Mouse (Mus musculus) regulatory T cell (primary cell): ENCODE data around the gene Gabrd.

Experiments
- in situ Hi-C: fragments of 300-600 bp; cut with MboI, MseI; formaldehyde crosslinking; loops from one replicate; pipeline ENCODE4 v1.15.1; 2025; ENCODE audit warnings: high pct_unique_total_duplicates

The Gabrd gene

DNA sequence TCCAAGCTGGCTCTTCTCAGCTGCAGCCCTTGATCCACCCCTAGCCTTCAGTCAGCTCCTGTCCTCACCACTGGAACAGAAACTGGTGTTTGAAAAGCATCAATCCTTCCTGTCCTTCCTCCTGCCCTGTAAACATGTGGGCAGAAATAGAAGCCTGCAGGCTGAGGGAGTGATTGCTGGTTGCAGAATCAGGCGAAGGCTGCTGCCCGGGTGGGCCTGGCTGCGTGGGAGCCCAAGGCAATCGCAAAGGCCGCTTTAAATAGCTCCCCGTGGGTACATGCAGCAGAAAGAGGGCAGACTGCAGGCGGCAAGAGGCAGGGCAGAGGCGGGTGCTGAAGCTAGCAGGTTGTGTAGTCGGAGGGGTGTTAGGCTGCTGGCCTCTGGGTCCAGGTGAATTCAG, 15.2 kb downstream of the Gabrd start:
- in situ Hi-C loops: loop anchor here (5.0 kb wide), 1 partner anchor 85 kb away; the partner anchor contains the start of gene Tmem52

DNA sequence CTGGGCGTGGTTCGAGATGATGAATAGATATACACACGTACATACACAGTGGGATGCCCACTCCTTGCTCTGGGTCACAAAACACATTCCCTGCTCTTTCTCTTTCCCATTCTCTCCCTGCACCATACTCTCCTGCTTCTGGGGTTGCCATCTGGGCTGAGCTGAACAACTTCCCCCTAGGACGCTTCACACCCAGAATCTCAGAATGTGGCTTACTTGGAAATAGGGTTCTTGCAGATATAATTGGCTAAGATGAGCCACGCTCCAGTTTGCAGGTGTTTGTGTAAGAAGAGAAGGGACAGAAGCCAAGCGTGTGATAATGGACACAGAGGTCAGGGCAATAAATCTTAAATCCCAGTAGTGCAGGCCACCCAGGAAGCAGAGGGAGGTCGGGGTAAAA, 15.9 kb downstream of the Gabrd start:
- in situ Hi-C loops: loop anchor here (5.0 kb wide), 1 partner anchor 85 kb away; the partner anchor contains the start of gene Tmem52

DNA sequence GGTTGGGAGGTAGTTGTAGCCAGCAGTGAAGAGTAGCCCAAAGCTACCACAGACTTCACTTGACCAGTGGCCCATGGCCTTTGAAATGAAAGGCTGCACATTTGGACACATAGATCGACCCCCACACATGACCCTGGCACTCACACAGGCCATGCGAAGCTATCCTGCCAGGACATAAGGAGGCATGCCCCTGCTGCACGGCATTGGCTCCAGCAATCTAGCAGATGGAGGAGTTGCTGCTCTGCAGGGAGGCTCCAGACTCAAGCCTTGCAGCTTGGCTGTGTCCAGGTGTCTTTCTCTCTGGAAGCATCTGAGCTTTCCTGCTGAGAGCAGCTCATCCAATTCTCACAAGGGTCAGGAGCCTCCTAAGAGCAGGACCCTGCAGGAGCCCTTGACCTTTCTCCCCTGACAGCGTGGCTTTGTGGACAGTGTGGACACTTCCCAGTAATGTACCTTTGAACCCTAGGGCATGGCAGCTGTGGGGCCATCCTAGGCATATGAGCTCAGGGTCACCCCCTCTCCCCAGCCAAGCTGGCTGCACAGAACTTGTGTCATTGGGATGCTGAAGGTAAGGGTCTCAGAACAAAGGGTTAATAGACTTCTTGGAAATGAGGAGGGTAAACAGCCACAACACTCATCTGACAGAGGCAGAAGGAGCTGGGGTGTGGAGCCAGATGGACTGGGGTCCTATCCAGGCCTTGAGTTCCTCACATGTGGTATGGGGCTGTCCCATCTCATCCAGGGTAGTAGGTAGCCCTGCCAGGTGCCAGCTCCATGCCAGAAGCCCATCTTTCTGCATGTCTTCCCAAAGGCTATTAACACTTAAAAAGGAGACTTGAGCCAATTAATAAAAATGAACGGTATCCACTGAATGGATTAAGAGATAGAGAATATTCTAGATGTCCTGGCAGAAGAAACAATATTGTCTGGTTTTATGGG, 25.8 kb downstream of the Gabrd start:
- in situ Hi-C loops: no loop called here

DNA sequence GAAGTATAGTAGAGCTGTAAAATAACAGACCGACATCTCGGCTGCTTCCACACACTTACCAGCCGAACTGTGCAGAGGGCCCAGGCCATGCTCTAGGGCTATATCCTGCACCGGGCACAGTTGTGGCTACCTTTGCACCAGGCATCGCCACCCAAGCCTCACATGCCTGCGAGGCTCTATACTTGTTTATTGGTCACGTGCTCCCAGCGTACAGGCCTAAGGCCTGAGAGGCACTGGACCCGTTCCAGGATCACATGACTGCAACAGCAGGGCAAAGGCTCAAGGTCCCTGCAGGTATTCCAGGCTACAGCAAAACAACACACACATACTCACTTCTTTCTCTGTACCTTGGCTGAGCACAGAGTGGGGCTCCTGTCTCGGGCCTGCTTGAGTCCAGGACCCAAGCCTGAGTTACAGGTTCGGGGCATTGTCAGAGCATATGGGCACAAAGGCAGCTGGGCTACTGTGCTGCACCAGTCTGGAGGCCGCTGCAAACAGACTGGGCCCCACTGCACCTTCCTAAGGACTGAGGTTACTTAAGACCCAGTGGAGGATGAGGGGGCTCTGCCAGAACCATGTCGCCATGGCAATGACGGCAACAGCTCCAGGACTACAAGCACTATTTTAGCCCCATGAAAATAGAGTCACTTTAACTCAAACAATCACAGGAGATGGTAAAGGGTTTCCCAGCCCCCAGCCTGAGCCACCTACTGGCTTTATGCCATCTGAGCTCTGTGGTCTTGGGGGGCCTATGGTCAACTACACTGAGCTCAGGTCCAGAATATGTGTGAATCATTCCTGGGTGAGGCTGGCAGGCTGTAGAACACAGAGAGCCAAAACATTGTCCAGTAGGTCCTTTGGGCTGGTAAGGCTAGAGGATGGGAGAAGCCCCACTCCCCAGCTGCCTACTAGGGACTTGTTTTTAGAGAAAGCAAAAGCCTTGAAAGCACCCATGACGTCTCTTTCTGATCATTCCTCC, 26.9 kb downstream of the Gabrd start:
- in situ Hi-C loops: no loop called here

DNA sequence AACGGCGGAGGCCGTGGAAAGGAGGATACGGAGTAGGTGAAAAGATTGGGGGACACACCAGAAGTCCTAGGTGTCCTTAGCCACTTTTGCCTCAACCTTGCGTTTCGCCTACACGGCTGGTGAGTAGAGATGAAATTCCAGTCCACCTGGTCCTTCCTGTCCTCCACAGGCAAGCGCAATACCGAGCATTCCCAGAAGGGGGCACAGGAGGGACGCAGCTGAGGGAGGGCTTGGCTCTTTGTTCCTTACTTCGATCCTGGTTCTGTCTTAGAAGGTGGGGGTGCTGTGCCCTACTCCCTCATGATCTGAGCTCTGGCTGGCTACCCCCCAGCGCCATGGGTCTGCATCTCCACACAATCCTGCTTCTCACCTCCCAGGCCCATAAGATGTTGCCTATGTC, 29.2 kb downstream of the Gabrd start:
- in situ Hi-C loops: loop anchor here (5.0 kb wide), 1 partner anchor 209 kb away; no protein-coding TSS in a partner anchor

DNA sequence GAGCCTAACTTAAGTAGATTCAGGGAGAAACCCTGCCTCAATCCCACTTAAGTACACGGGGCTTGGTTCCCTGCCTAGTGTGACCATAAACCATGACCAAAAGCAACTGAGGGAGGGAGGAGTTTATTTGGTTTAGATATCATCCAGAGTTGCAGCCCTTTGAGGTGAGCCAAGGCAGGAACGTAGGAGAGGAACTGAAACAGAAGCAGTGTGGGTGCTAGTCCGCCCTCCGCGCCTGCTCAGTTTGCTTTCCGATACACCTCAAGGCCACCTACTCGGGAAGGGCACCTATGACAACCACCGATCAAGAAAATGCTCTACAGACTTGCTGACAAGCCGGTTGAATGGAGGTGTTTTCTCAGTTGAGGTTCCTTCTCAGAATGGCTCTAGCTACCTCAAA, 30.2 kb downstream of the Gabrd start:
- in situ Hi-C loops: loop anchor here (5.0 kb wide), 1 partner anchor 210 kb away; no protein-coding TSS in a partner anchor

DNA sequence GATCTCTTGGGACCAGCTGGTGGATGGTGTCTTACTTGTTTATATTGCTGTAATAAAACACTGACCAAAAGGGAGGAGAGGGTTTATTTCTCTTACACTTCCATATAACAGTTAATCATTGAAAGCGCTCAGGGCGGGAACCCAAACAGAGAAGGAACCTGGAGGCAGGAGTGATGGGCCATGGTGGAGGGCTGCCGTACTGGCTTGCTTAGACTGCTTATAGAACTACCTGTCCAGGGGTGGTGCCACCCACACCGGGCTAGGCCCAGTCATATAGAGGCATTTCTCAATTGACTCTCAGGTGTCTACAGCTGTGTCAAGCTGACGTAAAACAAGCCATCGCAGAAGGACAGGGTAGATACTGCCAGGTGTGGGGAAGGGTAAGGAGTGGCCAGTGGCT, 31.1 kb downstream of the Gabrd start:
- in situ Hi-C loops: loop anchor here (5.0 kb wide), 1 partner anchor 211 kb away; no protein-coding TSS in a partner anchor

DNA sequence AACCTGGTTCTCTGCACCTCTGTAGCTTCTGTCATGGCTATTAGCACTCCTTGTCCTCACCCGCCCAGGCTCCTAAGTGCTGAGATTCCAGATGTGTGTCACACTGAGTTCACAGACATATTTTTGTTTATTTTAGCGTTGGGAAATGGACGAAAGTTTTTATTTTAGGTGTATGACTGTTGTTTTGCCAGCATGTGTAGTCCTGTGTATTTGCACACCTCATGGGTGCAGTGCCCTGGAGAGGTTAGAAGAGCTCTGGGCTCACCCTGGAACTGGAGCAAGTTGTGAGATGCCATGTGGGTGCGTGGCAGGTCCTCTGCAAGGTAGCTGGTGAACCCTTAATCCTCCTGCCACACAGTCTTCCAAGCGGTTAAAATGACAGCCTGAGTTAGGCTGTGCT, 35.5 kb downstream of the Gabrd start:
- in situ Hi-C loops: no loop called here

DNA sequence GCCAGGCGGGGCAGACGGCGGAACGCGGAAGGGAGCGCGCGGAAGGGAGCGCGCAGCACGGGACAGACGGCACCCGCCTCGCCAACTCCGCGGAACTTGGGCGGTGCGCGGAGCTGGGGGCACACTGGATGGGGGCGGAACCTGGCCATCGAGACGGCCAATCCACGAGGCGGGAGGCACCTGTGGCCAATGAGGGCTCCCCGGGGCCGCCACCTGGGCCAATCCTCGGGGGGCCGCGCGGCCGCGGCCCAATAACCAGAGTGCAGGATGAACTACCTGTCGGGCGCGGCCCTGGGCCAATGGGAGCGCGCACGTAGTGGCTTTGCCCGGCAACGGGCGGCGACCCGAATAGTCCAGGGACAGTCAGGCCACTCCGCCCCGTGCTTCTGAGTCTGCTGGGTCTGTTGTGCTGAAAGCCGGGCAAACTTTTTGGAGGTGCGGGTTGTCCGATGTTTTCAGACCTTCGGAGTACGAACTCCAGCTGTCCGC, 36.6 kb downstream of the Gabrd start, which contains the start of gene Prkcz:
Gene Prkcz, minus strand, starts transcription at position 59 of the 489 bp plus-strand sequence.
- in situ Hi-C loops: no loop called here

DNA sequence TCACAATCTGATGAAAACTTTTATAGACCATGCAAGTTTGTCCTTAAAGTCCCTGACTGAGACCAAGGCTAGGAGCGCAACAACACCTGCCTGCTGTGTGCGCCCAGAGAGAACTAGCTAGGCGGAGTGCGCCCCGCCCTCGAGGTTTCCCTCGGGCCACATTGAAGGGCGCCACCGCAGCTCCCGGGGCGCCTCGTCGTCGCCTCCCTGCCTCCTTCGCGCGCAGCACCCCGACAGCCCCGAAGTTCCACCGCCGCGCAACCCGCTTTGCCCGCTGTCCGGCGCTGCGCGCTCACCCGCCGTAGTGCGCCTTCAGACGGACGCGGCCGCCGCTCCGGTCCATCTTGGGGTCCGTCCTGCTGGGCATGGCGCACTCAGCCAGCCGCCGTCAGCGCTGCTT, 37.1 kb downstream of the Gabrd start:
- in situ Hi-C loops: no loop called here

DNA sequence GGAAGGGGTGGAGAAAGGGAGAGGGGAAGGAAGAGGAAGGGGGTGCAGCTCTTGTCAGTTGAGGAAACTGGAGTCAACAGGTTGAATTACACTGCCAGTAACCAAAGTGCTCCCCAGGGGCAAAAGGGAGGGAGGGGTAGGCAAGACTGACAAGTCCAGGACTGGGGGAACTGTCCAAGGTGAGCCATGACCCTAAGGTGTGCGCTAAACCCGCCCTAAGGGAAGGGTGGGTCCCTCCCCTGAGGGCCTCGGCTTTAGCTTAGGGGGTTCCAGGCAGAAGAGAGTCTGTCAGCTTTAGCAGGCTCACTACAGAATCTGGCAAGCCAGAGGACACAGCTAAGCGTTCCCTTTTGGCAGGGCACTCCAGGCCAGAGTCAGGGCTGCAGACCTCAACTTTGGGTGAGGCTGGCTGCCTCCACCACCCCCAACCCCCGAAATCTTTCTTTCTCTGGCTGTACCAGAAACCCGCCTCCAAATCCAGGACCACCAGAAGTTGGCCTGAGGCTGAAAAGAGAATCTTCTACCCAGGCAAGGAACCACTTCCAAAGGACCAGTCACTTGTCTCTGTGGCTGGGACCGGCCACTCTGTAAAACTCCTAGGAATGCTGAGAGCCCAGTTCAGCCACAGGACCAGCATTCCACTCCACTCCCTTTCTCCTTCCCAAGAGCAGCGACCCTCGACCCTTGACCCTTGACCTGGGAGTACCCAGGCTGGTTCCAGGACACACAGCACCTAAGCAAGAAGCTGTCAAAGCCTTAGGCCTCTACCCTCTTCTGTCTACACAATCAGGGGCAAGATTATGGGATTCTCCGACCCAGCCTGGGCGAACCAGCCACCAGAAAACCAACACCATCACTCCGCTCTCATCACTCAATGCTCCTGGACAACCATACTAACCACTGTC, 38.1 kb downstream of the Gabrd start:
- in situ Hi-C loops: no loop called here

DNA sequence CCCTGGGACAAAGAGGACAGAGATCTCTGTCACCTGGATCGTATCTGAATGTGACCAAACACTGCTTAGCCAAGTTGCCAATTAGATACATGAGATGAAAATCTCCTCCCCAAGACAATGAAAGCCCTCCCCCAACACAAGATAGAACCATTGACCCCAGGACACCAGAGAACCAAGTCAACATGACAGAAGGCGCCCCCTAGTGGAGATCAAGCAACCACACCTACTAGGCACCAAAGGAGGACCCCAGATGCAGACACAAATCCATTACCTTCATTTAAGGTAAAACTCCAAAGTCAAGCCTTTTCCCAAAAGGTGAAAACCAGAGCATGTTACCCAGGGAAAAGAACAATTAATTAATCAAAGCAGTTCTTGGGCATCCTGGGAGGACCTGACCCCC, 40.3 kb downstream of the Gabrd start:
- in situ Hi-C loops: no loop called here

DNA sequence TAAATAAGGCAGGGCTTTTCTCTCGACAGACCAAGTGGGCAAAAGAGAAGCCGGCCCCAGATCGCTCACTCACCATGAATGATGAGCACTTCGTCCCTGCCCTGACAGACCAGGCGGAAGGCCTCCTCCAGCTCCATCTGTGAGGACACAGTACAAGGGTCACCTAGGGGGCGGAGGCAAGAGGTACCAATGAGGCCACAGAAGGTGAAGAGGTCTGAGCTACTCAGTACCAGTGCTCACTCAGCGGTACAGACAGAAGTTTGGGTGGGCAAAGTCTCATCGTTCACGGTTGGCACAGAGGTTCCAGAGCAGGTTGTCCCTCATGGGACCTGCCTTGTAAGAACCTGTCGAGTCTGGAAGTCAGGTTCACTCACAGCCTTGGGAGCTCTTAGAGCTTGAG, 41.6 kb downstream of the Gabrd start:
- in situ Hi-C loops: no loop called here

DNA sequence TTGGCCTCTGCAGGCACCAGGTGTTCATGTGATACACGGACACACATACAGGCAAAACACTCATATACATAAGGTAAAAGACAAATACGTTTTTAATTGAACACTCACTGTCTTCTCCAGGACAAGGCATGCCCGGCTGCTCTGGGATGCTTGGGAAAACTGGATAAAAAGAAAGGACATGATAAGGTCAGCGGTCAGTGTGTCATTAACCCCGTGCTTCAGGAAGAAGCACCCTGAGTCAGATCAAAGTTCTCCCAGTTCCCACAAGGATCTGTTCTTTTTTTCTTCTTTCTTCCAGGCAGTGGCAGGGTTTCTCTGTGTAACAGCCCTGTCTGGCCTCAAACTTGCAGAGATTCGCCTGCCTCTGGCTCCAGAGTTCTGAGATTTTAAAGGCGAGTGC, 43.4 kb downstream of the Gabrd start:
- in situ Hi-C loops: loop anchor here (5.0 kb wide), 1 partner anchor 87 kb away; no protein-coding TSS in a partner anchor

DNA sequence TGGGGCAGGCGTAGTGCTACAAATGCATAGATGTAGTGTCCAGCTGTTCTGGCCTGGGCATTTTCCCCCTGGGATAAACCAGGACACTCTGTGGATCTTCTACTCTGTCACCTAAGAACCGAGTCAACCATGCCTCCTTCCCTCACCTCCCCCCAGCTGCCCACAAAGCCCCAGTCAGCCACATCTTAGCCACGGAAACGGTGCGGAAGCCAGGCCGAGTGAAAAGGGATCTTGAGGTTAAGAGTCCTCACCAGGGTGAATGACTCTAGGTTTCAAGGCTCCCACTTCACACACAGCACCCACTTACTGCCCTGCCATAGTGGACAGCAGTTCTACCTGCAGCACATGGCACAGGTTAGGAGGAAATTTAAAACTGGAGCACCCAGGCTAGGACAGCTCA, 43.9 kb downstream of the Gabrd start:
- in situ Hi-C loops: loop anchor here (5.0 kb wide), 1 partner anchor 87 kb away; no protein-coding TSS in a partner anchor

DNA sequence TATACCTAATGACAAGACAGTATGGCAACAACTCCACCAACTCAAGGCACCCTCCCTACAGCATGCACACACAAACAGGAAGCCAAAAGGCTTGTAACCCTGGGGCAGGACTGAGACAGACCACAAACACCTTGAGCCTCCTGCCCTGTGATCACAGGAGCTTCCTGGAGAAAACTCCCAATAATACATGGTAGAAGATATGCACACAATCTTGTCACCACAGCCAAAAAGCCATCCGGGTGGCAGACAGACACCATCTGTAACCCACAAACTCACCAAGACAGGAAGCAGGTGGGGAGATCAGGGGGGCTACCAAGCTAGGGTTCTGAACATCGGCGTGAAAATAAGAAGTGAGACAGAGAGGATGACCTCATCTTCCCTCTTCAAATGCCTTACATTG, 45.3 kb downstream of the Gabrd start:
- in situ Hi-C loops: loop anchor here (5.0 kb wide), 1 partner anchor 85 kb away; no protein-coding TSS in a partner anchor

DNA sequence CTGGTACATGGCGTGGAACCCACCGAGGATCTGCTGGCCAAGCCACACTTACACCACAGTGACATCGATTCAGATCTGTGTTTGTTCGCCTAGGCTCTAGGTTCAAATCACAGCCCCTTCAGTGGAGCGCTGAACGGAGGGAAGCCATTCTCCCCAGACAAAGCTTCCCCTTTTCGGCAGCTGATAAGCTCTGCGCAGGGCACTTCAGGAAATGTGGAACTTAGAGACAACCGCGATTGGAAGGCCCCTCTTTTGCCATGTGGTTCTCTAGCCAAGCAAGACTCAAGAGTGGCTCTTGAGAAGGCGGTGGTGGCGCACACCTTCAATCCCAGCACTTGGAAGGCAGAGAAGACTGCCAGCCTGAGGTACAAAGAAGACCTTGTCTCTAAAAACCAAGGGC, 51.6 kb downstream of the Gabrd start:
- in situ Hi-C loops: no loop called here

DNA sequence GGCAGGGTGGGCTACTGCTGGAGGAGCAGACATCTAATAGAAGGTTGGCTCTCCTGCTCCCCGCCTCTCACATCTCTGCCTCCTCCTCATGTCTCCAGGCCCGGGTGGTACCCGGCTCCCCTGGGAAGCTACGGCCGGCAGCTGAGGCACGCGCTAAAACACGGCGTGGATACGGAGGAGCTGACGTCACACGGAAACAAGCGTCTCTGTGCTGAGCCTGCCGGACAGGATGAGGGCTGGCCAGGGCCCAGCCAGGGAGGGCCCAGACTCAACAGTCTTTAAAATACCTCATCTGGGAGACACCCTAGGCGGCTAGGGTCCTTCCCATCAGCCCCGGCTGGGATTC, 52.3 kb downstream of the Gabrd start:
- in situ Hi-C loops: no loop called here

DNA sequence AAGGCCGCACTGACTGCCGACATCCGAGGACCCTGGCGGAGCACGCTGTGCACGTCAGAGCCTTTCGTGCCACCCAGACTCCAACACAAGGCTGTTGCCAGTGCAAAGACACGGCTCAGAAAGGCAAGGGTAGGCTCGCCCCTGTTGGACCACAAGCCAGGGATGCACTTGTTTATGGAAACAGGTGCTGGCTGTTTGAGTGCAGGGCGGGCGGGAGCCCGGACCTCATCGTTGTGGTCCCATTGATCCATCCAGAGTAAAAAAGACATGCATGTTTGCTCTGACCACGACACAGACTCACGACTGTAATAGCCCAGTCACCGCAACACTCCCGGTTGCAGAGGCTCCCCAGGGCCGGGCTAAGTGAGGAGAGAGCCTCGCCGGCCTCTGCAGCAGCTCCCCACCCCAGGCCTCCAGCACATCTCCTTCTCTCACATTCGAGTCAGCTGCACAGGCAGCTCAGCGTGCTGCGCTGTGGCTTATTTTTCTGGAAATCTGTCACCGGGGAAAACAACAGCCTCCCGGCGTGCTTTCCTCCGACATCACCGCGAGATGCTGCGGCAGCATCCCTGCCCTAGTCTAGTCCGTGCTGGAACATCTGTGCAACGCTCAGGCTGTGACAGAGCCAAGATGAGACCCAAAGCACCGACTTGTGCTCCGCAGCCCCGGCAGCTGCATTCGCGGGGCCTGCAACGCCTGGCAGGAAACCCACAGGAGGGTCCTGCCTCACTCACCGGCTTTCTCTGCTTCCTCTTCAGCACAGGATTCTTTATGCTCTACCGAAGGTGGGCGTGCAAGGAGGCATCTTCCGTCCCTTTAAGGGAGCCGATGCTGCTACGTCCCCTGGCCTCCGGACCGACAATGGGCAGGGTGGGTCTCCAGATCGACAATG, 53.0 kb downstream of the Gabrd start:
- in situ Hi-C loops: no loop called here

DNA sequence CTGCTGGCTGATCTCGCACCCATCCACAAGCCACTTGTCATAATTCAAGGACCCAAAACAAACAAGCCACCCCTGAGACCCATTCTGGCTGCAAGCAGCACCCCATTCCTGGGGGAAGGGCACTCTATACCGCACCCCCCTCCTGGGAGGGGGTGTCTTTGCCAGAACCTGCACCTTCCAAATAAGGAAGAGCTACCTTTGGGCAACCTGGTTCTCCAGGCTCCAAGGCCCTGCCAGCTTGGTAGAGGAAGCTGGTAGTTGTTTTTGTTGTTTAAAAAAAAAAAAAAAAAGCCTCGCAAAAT, 53.7 kb downstream of the Gabrd start:
- in situ Hi-C loops: no loop called here
